Mouse (Mus musculus) heart, embryonic 11.5 days (tissue): ENCODE measurements at regions not wholly inside any gene's neighbourhood (a gene's known extent, or its start where the extent isn't known, plus 50 kb on each side); places are given as distances from the start of the nearest gene placed in this dataset.

Experiments used
- ATAC-seq: fragments of 200-750 bp; cut with Nextera tagmentation; replicated peaks from 2 replicates; pipeline ENCODE4 v1.8.0; 2017; ENCODE audit warnings: moderate library complexity; ENCODE audit not compliant: insufficient number of reproducible peaks, low FRiP score, low TSS enrichment
- H3K27ac ChIP-seq: fragments of 300-500 bp; sonication (generic); 2 replicates; pipeline ENCODE4 v1.5.1; 2014; ENCODE audit warnings: mild to moderate bottlenecking, low read depth, low read length
- H3K27me3 ChIP-seq: fragments of 300-500 bp; sonication (generic); 2 replicates; pipeline ENCODE4 v1.6.1; 2014; ENCODE audit warnings: mild to moderate bottlenecking, low read length, mixed read lengths; ENCODE audit not compliant: control insufficient read depth, insufficient read depth
- H3K36me3 ChIP-seq: fragments of 300-500 bp; sonication (generic); 2 replicates; pipeline ENCODE4 v1.6.1; 2014; ENCODE audit warnings: mild to moderate bottlenecking, low read length, moderate library complexity, mixed read lengths; ENCODE audit not compliant: control insufficient read depth, insufficient read depth
- H3K4me1 ChIP-seq: fragments of 300-500 bp; sonication (generic); 2 replicates; pipeline ENCODE4 v1.6.1; 2014; ENCODE audit warnings: low read length; ENCODE audit not compliant: control insufficient read depth, insufficient read depth
- H3K4me2 ChIP-seq: fragments of 300-500 bp; sonication (generic); 2 replicates; pipeline ENCODE4 v1.6.1; 2014; ENCODE audit warnings: mild to moderate bottlenecking, moderate library complexity
- H3K4me3 ChIP-seq: fragments of 300-500 bp; sonication (generic); 2 replicates; pipeline ENCODE4 v1.5.1; 2014; ENCODE audit warnings: low read depth, low read length
- H3K9ac ChIP-seq: fragments of 300-500 bp; sonication (generic); 2 replicates; pipeline ENCODE4 v1.6.1; 2014; ENCODE audit warnings: mild to moderate bottlenecking, low read depth, low read length, moderate library complexity
- H3K9me3 ChIP-seq: fragments of 300-500 bp; sonication (generic); replicated peaks from 2 replicates; pipeline ENCODE4 v1.6.1; 2016; ENCODE audit warnings: low read length; ENCODE audit not compliant: control insufficient read depth
- WGBS: fragments of 180-500 bp; shearing (Covaris S2); extraction: QIAGEN DNeasy Blood & Tissue Kit; methylation state at CpG from one replicate; pipeline ENCODE4 v1.1.7; 2014; ENCODE audit not compliant: insufficient replicate concordance; 5-methylcytosine and 5-hydroxymethylcytosine counted together

- WGBS, result 58% methylated on average over 4 of the region's 4 CpGs
- Histone ChIP-seq H3K4me2 (no peak overlapping the region), H3K4me3 (no peak overlapping the region), H3K27ac (no peak overlapping the region), H3K27me3 (no peaks in the 10 kb centered on the region), H3K36me3 (no peaks in the 10 kb centered on the region), H3K9me3 (no peaks in the 10 kb centered on the region), H3K9ac (no peak overlapping the region), H3K4me1 (peaks cover 2% of the 10 kb centered on the region; the same call in 1 of the 2 replicates)
- no peak for ATAC-seq
Observed at GRCm38 (mm10) chr7:66480446-66480845, 53.1 kb upstream of the Aldh1a3 start.

- H3K4me2 ChIP-seq, result no peak overlapping the region
- no peak overlapping the region for H3K9ac ChIP-seq
- peaks cover 2% of the 10 kb centered on the region; the same call in 1 of the 2 replicates for H3K4me1 ChIP-seq
- no peak overlapping the region for H3K4me3 ChIP-seq
- no peaks in the 10 kb centered on the region for H3K36me3 ChIP-seq
- H3K27me3 ChIP-seq, result no peaks in the 10 kb centered on the region
- no peak overlapping the region for H3K27ac ChIP-seq
- H3K9me3 ChIP-seq, result no peaks in the 10 kb centered on the region
- WGBS, result 84% methylated on average over 4 of the region's 4 CpGs
- no peak for ATAC-seq
Observed at GRCm38 (mm10) chr7:66479321-66479720, 52.0 kb upstream of the Aldh1a3 start.

GRCm38 (mm10) chr7:66478106-66478505 lies 50.8 kb upstream of the Aldh1a3 start:
- Histone ChIP-seq H3K4me1 (peaks cover 2% of the 10 kb centered on the region; the same call in 1 of the 2 replicates), H3K27me3 (no peaks in the 10 kb centered on the region), H3K9me3 (no peaks in the 10 kb centered on the region), H3K4me2 (no peak overlapping the region), H3K36me3 (no peaks in the 10 kb centered on the region), H3K9ac (no peak overlapping the region), H3K4me3 (no peak overlapping the region), H3K27ac (no peak overlapping the region)
- no peak for ATAC-seq
- WGBS, result 84% methylated on average over 7 of the region's 7 CpGs

- H3K4me2 ChIP-seq, result peak overlapping the region; percentile 31
- no peak for ATAC-seq
Observed at GRCm38 (mm10) chr7:66477475-66477874, 50.2 kb upstream of the Aldh1a3 start.

More at GRCm38 (mm10) chr7:66477475-66477874, 50.2 kb upstream of the Aldh1a3 start:
- Histone ChIP-seq H3K27me3 (no peaks in the 10 kb centered on the region), H3K36me3 (no peaks in the 10 kb centered on the region), H3K9me3 (no peaks in the 10 kb centered on the region), H3K9ac (no peak overlapping the region), H3K4me1 (peaks cover 2% of the 10 kb centered on the region; the same call in 1 of the 2 replicates), H3K4me3 (no peak overlapping the region), H3K27ac (no peak overlapping the region)
- 44% methylated on average over 5 of the region's 5 CpGs for WGBS
